Mouse (Mus musculus): ENCODE measurements around the gene Nat8f2. TPM values are rescaled to one million over a fixed set of nuclear protein-coding genes. Genes with fewer than 3 reads are reported as not detected.

Gene Nat8f2
- polyA plus RNA-seq, 1 experiment: 0.15 TPM

DNA sequence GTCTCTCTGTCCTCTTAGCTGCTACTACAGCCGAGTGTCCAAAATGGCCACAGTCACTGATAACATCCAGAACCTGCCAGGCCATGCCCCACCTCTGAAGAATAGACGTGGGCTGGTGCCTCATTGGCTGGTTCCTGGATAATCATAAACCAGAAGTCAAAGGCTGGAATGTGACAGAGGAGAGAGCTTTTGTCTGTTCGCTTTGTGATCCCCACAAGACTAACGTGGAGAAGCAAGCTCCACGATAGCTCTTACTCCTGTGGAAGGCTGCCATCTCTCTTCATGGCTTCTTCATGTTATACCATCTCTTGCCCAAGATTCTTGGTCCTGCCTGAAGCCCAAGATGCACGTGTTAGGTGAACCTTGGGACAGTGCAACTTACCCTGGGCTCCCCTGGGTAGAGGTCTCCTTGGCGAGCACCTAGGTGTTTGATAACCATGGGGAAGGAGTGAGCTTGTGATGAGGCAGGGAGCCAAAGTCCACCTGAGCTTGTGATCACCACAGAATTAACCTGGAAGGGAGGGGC is 37.1 kb downstream of the Nat8f2 start, which contains the start of gene Nat8:
Gene Nat8, minus strand, starts transcription at position 287 of the 526 bp plus-strand sequence.
- no peak for DNase-seq (ENCODE audit: low read depth, low spot score)
- WGBS: 46% methylated on average over 7 of the region's 7 CpGs

DNA sequence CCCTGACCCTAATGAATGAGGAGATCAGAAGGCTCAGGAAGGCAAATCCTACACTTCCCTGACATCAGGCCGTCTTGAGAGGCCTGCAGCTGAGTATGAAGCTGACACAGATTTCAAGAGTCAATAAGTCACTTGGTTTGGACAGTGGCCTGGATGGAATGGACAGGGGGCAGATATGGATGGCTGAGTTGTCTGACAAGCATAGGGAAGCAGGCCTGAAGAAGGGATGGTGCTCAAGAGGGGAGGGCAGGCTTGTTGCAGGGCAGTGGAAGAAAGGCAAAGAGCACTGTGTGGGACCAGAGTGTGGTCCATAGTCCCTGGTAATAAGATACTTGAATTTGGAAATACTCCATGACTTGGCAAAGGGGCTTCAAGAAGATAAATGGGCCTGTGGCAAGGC is 39.5 kb downstream of the Nat8f2 start:
- WGBS: 78% methylated on average over 1 of the region's 1 CpGs

DNA sequence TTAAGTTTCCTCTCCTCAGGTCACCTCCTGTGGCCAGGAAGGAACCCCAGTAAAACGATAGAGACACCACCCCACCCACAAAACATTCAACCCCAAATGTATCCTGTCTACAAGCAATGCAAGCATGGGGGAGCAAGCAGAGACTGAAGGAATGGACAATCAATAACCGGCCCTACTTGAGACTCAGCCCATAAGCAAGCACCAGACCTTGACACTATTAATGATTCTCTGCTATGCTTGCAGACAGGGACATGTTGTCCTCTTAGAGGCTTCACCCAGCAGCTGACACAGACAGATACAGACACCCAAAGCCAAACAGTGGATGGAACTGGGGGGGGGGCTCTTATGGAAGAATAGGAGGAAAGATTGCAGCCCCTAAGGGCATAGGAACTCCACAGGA is 43.1 kb downstream of the Nat8f2 start:
- WGBS: 91% methylated on average over 2 of the region's 2 CpGs
- DNase-seq (ENCODE audit: low read depth, low spot score): no peak

More for the DNA sequence above, 39.5 kb downstream of the Nat8f2 start:
- no peak for DNase-seq (ENCODE audit: low read depth, low spot score)

DNA sequence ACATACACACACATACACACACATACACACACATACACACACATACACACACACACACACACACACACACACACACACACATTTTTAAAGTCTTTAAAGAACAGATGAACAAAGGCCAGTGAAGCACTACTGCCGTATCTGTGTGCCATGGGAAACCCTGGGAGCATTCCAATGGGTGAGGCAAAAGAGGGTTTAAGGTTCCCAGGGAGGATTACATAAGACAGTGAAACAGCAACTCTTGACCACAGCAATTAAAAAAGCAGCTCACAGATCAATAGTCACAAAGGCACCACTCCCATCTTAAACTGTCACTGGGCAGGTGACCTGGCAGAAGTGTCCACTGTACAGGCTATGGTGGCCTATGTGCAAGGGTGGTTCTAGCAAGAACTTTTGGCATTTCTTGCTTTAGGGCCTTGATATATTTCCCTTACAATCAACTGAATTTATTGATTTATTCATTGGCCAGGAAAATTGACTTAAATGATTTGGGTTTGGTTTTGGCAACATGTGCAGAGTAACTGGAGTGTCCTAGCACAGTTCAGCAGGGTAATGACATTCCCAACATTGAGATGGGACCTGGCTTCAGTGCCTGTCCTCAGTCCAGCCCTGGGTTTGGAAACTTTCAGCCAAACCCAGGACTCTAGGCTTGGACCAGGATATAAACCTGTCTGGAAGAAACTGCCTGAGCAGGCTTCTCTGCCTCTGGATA is 45.4 kb downstream of the Nat8f2 start:
- DNase-seq (ENCODE audit: low read depth, low spot score): no peak
- 34% methylated on average over 1 of the region's 1 CpGs for WGBS

DNA sequence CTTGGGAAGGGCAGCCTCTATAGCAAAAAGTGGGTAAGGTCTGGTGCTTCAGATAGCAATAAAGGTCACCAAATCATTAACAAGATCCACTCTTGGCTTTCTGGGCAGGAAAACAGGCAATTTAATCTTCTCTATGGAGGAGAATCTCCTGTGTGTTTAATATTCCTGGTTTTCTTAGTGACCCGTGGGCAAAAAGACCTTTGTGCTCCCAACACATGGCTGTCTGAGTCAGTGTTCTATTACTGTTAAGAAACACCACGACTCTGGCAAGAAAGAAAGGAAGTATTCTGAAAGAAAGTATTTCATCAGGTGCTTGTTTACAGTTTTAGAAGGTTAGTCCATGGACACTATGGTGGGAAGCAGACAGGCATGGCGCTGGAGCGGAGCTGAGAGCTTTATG is 46.7 kb downstream of the Nat8f2 start:
- 71% methylated on average over 4 of the region's 4 CpGs for WGBS
- DNase-seq (ENCODE audit: low read depth, low spot score): no peak

DNA sequence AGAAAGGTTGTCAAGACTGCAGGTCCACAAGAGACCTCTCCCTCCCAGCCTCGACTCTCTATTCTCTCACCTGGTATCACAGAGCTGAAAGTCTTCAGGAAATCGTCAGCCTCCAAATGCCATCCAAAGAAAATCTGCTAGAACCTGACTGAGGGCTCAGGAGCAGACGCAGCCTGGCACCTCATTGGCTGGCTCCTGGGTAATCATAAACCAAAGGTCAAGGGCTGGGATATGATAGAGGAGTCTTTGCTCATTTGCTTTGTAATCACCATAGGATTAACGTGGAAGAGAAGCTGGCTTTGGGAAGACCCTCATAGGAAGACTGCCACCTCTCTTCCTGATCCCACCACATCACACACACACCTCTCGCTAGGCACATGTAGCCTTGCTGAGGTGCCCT is 48.1 kb downstream of the Nat8f2 start, which contains the start of the genes Nat8f6 and Nat8f5:
Gene Nat8f6, minus strand, starts transcription at position 118 of the 400 bp plus-strand sequence.
Gene Nat8f5, minus strand, starts transcription at position 136 of the 400 bp plus-strand sequence.
- DNase-seq (ENCODE audit: low read depth, low spot score): no peak

DNA sequence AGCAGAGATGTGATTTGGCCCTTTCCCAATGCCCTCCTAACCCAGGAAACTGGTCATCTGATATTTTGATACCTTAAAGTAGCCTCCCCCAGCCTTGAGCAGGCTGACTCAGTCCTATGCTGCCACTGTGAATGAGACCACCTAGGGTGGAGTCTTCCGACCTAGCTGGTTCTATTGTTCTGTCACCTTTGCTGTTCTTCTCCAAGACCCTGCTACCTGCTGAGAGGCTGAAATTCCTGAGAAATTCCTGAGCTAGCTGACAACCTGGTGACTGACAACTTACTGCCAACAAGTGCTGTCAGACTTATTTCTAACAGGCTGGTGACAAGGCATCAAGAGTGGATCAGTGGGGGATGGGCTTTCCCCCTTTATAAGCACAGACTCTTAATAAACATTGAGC is 50.6 kb downstream of the Nat8f2 start:
- DNase-seq (ENCODE audit: low read depth, low spot score): no peak
- 47% methylated on average over 1 of the region's 1 CpGs for WGBS

More for the DNA sequence above, 48.1 kb downstream of the Nat8f2 start, which contains the start of the genes Nat8f6 and Nat8f5:
- WGBS: 55% methylated on average over 5 of the region's 5 CpGs

Other genes with a start within 250 kb of the Nat8f2 start
- gene Nat8f7, start 156.0 kb downstream of the Nat8f2 start, polyA plus RNA-seq (2012; rRNA removed): 0.67 TPM in 1 of 2 replicates, not detected in the other
- gene Nat8f3, start 103.4 kb downstream of the Nat8f2 start, polyA plus RNA-seq (2012; rRNA removed): 1.4 and 1.5 TPM in 2 replicates
- 0.06 and 1.0 TPM in 2 replicates for gene Nat8f6, start 48.2 kb downstream of the Nat8f2 start, polyA plus RNA-seq (2012; rRNA removed)
- gene Nat8f5, start 48.2 kb downstream of the Nat8f2 start, polyA plus RNA-seq (2012; rRNA removed): 9.3 and 21.2 TPM in 2 replicates
- gene Nat8, start 37.1 kb downstream of the Nat8f2 start, polyA plus RNA-seq (2012; rRNA removed): 37.2 and 98.5 TPM in 2 replicates
- gene Nat8f4, start 35.7 kb upstream of the Nat8f2 start, polyA plus RNA-seq (2012; rRNA removed): 30.1 and 54.5 TPM in 2 replicates
- 13.8 and 21.7 TPM in 2 replicates for gene Tprkb, start 42.7 kb upstream of the Nat8f2 start, polyA plus RNA-seq (2012; rRNA removed)
- 12.6 and 16.6 TPM in 2 replicates for gene Nat8f1, start 46.5 kb upstream of the Nat8f2 start, polyA plus RNA-seq (2012; rRNA removed)
- 16.7 and 30.3 TPM in 2 replicates for gene Dusp11, start 92.5 kb upstream of the Nat8f2 start, polyA plus RNA-seq (2012; rRNA removed)
- gene Figla, start 147.0 kb upstream of the Nat8f2 start, polyA plus RNA-seq (2012; rRNA removed): not detected in 2 replicates
- gene Add2, start 159.5 kb upstream of the Nat8f2 start, polyA plus RNA-seq (2012; rRNA removed): 0.21 and 0.58 TPM in 2 replicates

Measured in large intestine, adult 2 months (tissue).